ENCODE assay signal across 8 mouse cellular contexts in the genomic region with DNA sequence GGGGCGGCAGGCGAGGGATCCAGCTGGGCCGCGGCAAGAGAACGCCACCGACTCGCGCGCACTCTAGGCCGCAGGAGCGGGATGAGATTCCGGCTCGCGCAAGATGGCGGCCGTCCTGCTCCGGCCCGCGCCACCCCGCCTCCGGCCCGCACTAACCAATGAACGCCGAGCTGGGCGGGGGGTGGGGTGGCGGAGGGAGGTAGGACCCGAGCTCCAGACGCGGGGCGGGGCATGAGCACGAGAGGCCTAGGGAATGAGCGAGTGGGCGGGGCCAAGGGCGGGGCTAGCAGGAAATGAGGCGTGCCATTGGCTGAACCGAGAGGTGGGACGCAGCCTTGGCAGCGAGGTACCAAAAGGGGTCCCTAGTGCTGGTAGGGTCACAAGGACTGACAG. TPM values are rescaled to one million over a fixed set of nuclear protein-coding genes. Genes with fewer than 3 reads are reported as not detected.
DNase-seq lines count a peak whose midpoint lies in the region; ATAC-seq and TF ChIP-seq lines count a peak whose summit lies in the region.

Gene Gm20518, minus strand, starts transcription at position 105 of the 393 bp plus-strand sequence.

- ATAC-seq in forebrain, embryonic 16.5 days, result peak; percentile 97
- peak; percentile 98 for ATAC-seq in lung, embryonic 15.5 days (ENCODE audit: borderline replicate concordance, extremely low read depth, low FRiP score, low TSS enrichment)

- peaks cover 4% of the 10 kb centered on the region; the same call in 1 of the 2 replicates for H3K36me3 ChIP-seq in ES-E14 (ENCODE audit: control insufficient read depth, insufficient read depth, low read length, poor library complexity, severe bottlenecking)
- H3K36me3 ChIP-seq in forebrain, embryonic 16.5 days (ENCODE audit: control insufficient read depth, insufficient read depth), result no peaks in the 10 kb centered on the region
- H3K36me3 ChIP-seq in lung, embryonic 15.5 days, result no peaks in the 10 kb centered on the region

- H3K4me2 ChIP-seq in forebrain, embryonic 16.5 days (ENCODE audit: low read length), result peak within 1 kb of the TSS; percentile 87
- peak within 1 kb of the TSS; percentile 75 for H3K4me2 ChIP-seq in lung, embryonic 15.5 days

- peaks cover 0 to 2% of the 10 kb centered on the region in 2 experiments; a peak in 1 of 4 replicates for H3K4me1 ChIP-seq in ES-E14 (ENCODE audit: control insufficient read depth in 2 of 2, insufficient read depth in 2 of 2, low read length in 2 of 2, poor library complexity in 1 of 2)
- H3K4me1 ChIP-seq in forebrain, embryonic 16.5 days (replicated peaks; ENCODE audit: control insufficient read depth, insufficient read depth, low read length), result peaks cover 26% of the 10 kb centered on the region
- peaks cover 24% of the 10 kb centered on the region for H3K4me1 ChIP-seq in lung, embryonic 15.5 days

- no peaks in the 10 kb centered on the region for H3K9me3 ChIP-seq in ES-E14 (ENCODE audit: control insufficient read depth, insufficient read depth, low read depth, low read length)
- H3K9me3 ChIP-seq in forebrain, embryonic 16.5 days (ENCODE audit: control insufficient read depth, low read length), result no peaks in the 10 kb centered on the region
- no peaks in the 10 kb centered on the region for H3K9me3 ChIP-seq in lung, embryonic 15.5 days

- in situ Hi-C loops in ES-E14 (cut with MboI; ENCODE audit: low sequenced_read_pairs in 2 of 2, unreplicated experiment in 2 of 2), result no loop called here

- under 1% methylated on average over 36 of the region's 38 CpGs for WGBS in forebrain, embryonic 16.5 days
- under 1% methylated on average over 32 of the region's 38 CpGs for WGBS in lung, embryonic 15.5 days

- H3K4me3 ChIP-seq in ES-E14 (ENCODE audit: insufficient read depth in 1 of 2, low read depth in 1 of 2, low read length in 2 of 2, poor library complexity in 1 of 2, severe bottlenecking in 1 of 2), result peak within 1 kb of the TSS; percentile 94 to 99
- H3K4me3 ChIP-seq in forebrain, embryonic 16.5 days (replicated peaks; ENCODE audit: low read length), result peak within 1 kb of the TSS; percentile 87
- peak within 1 kb of the TSS; percentile 74 for H3K4me3 ChIP-seq in lung, embryonic 15.5 days

- H3K9ac ChIP-seq in ES-E14 (ENCODE audit: insufficient read depth, low read depth, low read length, poor library complexity, severe bottlenecking), result peak within 1 kb of the TSS; percentile 96
- peak within 1 kb of the TSS; percentile 99 for H3K9ac ChIP-seq in forebrain, embryonic 16.5 days (replicated peaks; ENCODE audit: low read depth, low read length)
- H3K9ac ChIP-seq in lung, embryonic 15.5 days, result peak within 1 kb of the TSS; percentile 90

- H3K27ac ChIP-seq in ES-E14 (ENCODE audit: insufficient read depth, low read depth, low read length, poor library complexity, severe bottlenecking), result peak within 1 kb of the TSS; percentile 71
- peak within 1 kb of the TSS; percentile 92 for H3K27ac ChIP-seq in forebrain, embryonic 16.5 days (ENCODE audit: low read length)
- peak within 1 kb of the TSS; percentile 92 for H3K27ac ChIP-seq in lung, embryonic 15.5 days

- no peaks in the 10 kb centered on the region for H3K27me3 ChIP-seq in forebrain, embryonic 16.5 days (replicated peaks; ENCODE audit: control insufficient read depth, insufficient read depth, low read length)
- H3K27me3 ChIP-seq in lung, embryonic 15.5 days, result no peaks in the 10 kb centered on the region

- peak; percentile 99 for DNase-seq in ES-E14 (ENCODE audit: low read depth, low spot score)
- DNase-seq in cerebellum, adult 11-12 months, result peak; percentile 99
- peak; percentile 100 for DNase-seq in heart, postnatal 4 days
- peak; percentile 98 for DNase-seq in layer of hippocampus, adult 8-10 months (ENCODE audit: low spot score in 2 of 2)
- DNase-seq in ovary, adult 18-20 months (ENCODE audit: low spot score), result peak; percentile 96
- DNase-seq in thymus, postnatal 0 days (ENCODE audit: low spot score), result peak; percentile 99

TF ChIP-seq in ES-E14, 5 proteins besides CTCF, POLR2A, EP300 and RAD21:
- TF ChIP-seq HCFC1 (IDR thresholded peaks at IDR 0.05; ENCODE audit: borderline replicate concordance, insufficient read depth, low read length), result no peak
- TF ChIP-seq CHD2 (IDR thresholded peaks at IDR 0.05; ENCODE audit: low read depth, low read length), result no peak
- no peak for TF ChIP-seq ZC3H11A (IDR thresholded peaks at IDR 0.05; ENCODE audit: borderline replicate concordance, low read depth, low read length)
- TF ChIP-seq MAFK (IDR thresholded peaks at IDR 0.05; ENCODE audit: insufficient read depth, low read depth, low read length), result no peak
- no peak for TF ChIP-seq ZNF384 (IDR thresholded peaks at IDR 0.05; ENCODE audit: low read depth, low read length)
TF ChIP-seq in ES-E14: peak in this region for 0.

RNA-seq across cellular contexts. Expression of gene Gm20518, which starts in this region (rescaled TPM):
- 0.22 and 1.5 TPM in 2 replicates for total RNA-seq in ES-E14 (2012; rRNA removed)
- 0.63 and 1.1 TPM in 2 replicates for polyA plus RNA-seq in forebrain, embryonic 16.5 days (2015; fragmentation: Nextera tagmentation; extraction: Ambion mirVana)
- not detected for total RNA-seq in heart, postnatal 4 days (2021)
- 1 to 10 TPM in 3 of 4 experiments, under 1 TPM in 1; 0.73 to 2.6 (median 1.6) TPM for total RNA-seq in layer of hippocampus, adult 8-10 months (2022)
- polyA plus RNA-seq in lung, embryonic 15.5 days (2015; fragmentation: Nextera tagmentation; extraction: Ambion mirVana), result 0.16 TPM in 1 of 2 replicates, not detected in the other
- polyA plus RNA-seq in thymus, postnatal 0 days (2015; fragmentation: Nextera tagmentation; extraction: Ambion mirVana), result 0.20 TPM in 1 of 2 replicates, not detected in the other

Comparison
In these comparisons a context has a peak if more than half of its experiments do, and no peak if none do; other contexts are left out.
1. Peak in every context shown above with its lines: DNase-seq, ATAC-seq, H3K4me3 ChIP-seq and H3K27ac ChIP-seq.
2. Peak in DNase-seq in heart, postnatal 4 days; RNA of the gene not detected or under 1 TPM.
3. Peak in ATAC-seq, H3K4me3 ChIP-seq, H3K27ac ChIP-seq, H3K9ac ChIP-seq and H3K4me2 ChIP-seq in lung, embryonic 15.5 days; RNA of the gene not detected or under 1 TPM.
4. Peak in DNase-seq in thymus, postnatal 0 days; RNA of the gene not detected or under 1 TPM.